Mouse (Mus musculus) mouse embryonic stem cell (cell line): Measurements from ENCODE around the gene Trim30d.
"Not testable (repeated sequence)": the region's sequence is repeated elsewhere in the genome, so short reads cannot be mapped to it uniquely, and the experiment has no call there.

ENCODE experiments used
- in situ Hi-C, 2 experiments: fragments of 300-500 bp; cut with MboI; formaldehyde crosslinking; loops; 1 replicate in 1 of 2; 3 replicates in 1 of 2; pipeline ENCODE4 v1.14.3; 2019 to 2020; ENCODE audit warnings: low sequenced_read_pairs in 2 of 2, low pct_unique_long_range_greater_than_20kb in 1 of 2, mixed read lengths in 1 of 2; ENCODE audit not compliant: unreplicated experiment in 1 of 2

Trim30d gene

GRCm38 (mm10) chr7:104507421-104508065, at the start of gene Trim30d:
Gene Trim30d (minus strand): TSS chr7:104507849.
- in situ Hi-C loops, result not testable (repeated sequence)

DNA sequence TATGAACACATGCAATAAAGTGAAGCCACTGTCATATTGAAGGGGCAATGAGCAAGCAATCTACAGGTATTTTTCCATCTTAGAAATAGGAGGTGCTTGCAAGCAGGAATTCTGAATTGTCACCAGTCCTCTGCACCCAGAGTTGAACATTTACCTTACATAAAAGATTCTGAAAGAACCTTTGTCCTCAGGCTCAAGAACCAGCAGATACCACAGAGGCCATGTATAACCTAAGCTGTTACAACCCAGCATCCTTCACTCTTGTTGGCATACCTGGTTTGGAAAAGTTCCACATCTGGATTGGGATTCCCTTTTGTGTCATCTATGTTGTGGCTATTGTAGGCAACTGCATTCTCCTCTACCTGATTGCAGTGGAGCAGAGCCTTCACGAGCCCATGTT, 45.1 kb upstream of the Trim30d start:
- in situ Hi-C loops, result no loop called here

DNA sequence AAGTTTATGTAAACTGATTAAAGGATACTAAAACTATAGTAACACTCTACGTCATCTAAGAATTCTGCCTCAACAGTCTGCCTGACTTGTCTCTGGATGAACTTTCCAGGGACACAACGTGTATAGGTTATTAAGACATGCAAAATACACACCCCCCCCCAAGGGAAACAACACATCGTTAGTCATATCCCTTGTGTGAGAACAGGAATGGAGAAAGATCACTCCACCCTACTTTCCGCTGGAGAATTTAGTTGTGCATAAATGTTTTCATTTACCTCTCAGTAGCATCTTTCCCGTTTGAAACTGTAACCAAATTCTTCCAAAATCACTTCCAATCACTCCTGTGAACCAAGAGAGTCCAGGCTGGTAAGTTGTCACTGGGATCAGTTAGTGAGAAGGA, 42.2 kb upstream of the Trim30d start, which contains the start of gene Olfr651:
TSS of gene Olfr651 (plus strand) at position 301 of the 400 bp plus-strand sequence.
- in situ Hi-C loops, result no loop called here

- in situ Hi-C loops, result no loop called here
Observed at GRCm38 (mm10) chr7:104501589-104502371, 5.9 kb downstream of the Trim30d start.

GRCm38 (mm10) chr7:104501186-104501585, 6.5 kb downstream of the Trim30d start:
- in situ Hi-C loops, result not testable (repeated sequence)

- in situ Hi-C loops, result not testable (repeated sequence)
Observed at GRCm38 (mm10) chr7:104499464-104499863, 8.2 kb downstream of the Trim30d start.

- in situ Hi-C loops, result no loop called here
Observed at GRCm38 (mm10) chr7:104465065-104465744, 42.4 kb downstream of the Trim30d start, which contains the start of gene Trim30a. Gene Trim30a (minus strand): TSS chr7:104465193.

DNA sequence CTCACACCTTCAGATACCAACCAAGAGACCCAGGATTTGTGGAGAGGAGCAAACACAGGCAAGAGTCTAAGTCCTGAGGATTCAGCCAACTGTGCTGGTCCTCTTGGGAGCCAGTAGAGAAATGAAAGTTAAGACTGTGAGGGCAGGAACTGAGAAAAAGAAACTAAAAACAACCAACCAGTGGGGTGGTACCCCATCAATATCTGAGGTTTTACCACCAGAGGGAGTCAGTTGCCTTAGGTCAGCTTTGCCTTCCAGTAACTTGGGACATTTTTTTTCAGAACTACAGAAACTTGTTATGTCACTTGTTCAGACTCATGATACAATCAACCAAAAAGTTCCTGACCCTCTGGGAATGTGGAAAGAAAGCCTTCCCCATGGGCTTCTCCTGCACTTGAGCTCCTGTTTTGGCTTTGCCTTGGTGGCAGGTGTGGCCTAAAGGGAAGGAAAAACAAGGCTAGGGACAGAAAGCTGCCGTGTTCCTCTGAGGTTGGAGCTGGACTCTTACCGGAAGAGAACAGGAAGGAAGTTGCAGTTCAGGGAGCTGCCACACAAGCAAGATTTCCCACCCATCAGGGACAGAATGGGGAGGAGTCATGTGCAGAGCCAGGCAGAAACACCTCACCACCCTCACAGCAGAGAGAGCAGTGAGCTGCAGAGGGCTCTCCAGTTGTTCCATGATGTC, 61.5 kb downstream of the Trim30d start:
- in situ Hi-C loops, result no loop called here
